Mouse (Mus musculus) lung, embryonic 15.5 days (tissue): ENCODE data around the gene Setd7. TPM values are rescaled to one million over a fixed set of nuclear protein-coding genes. Genes with fewer than 3 reads are reported as not detected.

Experiments
- ATAC-seq: fragments of 200-750 bp; cut with Nextera tagmentation; 2 replicates; pipeline ENCODE4 v1.8.0; 2017; ENCODE audit warnings: moderate number of reproducible peaks, borderline replicate concordance; ENCODE audit not compliant: low FRiP score, low TSS enrichment; ENCODE audit errors: extremely low read depth
- H3K27ac ChIP-seq: fragments of 300-500 bp; sonication (generic); 2 replicates; pipeline ENCODE4 v1.5.1; 2015; ENCODE audit warnings: moderate library complexity, mild to moderate bottlenecking, inconsistent platforms
- H3K27me3 ChIP-seq: fragments of 300-500 bp; sonication (generic); 2 replicates; pipeline ENCODE4 v1.6.1; 2015; ENCODE audit warnings: inconsistent platforms
- H3K36me3 ChIP-seq: fragments of 300-500 bp; sonication (generic); 2 replicates; pipeline ENCODE4 v1.6.1; 2015; ENCODE audit warnings: inconsistent platforms
- H3K4me1 ChIP-seq: fragments of 300-500 bp; sonication (generic); 2 replicates; pipeline ENCODE4 v1.6.1; 2015; ENCODE audit warnings: inconsistent platforms
- H3K4me2 ChIP-seq: fragments of 300-500 bp; sonication (generic); 2 replicates; pipeline ENCODE4 v1.6.1; 2015; ENCODE audit warnings: inconsistent platforms, mild to moderate bottlenecking, moderate library complexity
- H3K4me3 ChIP-seq: fragments of 300-500 bp; sonication (generic); 2 replicates; pipeline ENCODE4 v1.5.1; 2015; ENCODE audit warnings: mild to moderate bottlenecking, inconsistent platforms
- H3K9ac ChIP-seq: fragments of 300-500 bp; sonication (generic); 2 replicates; pipeline ENCODE4 v1.6.1; 2015; ENCODE audit warnings: inconsistent platforms
- H3K9me3 ChIP-seq: fragments of 300-500 bp; sonication (generic); 2 replicates; pipeline ENCODE4 v1.6.1; 2016; ENCODE audit warnings: inconsistent platforms
- WGBS: fragments of 180-500 bp; shearing (Covaris S2); methylation state at CpG from one replicate; pipeline ENCODE4 v1.1.7; 2015; 5-methylcytosine and 5-hydroxymethylcytosine counted together
- polyA plus RNA-seq: library from polyadenylated mRNA; unstranded; fragments of >200 nt; fragmentation: Nextera tagmentation; extraction: Ambion mirVana; gene quantifications from 2 replicates; pipeline ENCODE4 v1.2.1, GENCODE M21; 2015

The Setd7 gene
- polyA plus RNA-seq, 1 experiment from 2014 or later: 3.2 TPM

GRCm38 (mm10) chr3:51483741-51484359 is 76.8 kb downstream of the Setd7 start, which contains the start of gene Rab33b:
Gene Rab33b (plus strand): TSS chr3:51483920.
- Histone ChIP-seq H3K4me1 (peaks cover 24% of the 10 kb centered on the region), H3K9me3 (no peaks in the 10 kb centered on the region), H3K9ac (peak within 1 kb of the TSS; percentile 79), H3K4me2 (peak within 1 kb of the TSS; percentile 72), H3K27me3 (no peaks in the 10 kb centered on the region), H3K36me3 (no peaks in the 10 kb centered on the region), H3K27ac (peak within 1 kb of the TSS; percentile 92), H3K4me3 (peak within 1 kb of the TSS; percentile 83)
- peak; percentile 97 for ATAC-seq
- WGBS: under 1% methylated on average over 70 of the region's 70 CpGs

GRCm38 (mm10) chr3:51482781-51483180 is 77.9 kb downstream of the Setd7 start:
- H3K9ac ChIP-seq: no peak overlapping the region
- 52% methylated on average over 3 of the region's 3 CpGs for WGBS
- peak overlapping the region; percentile 83; the same call in 1 of the 2 replicates for H3K4me3 ChIP-seq
- no peak overlapping the region for H3K27ac ChIP-seq
- no peaks in the 10 kb centered on the region for H3K9me3 ChIP-seq
- H3K4me1 ChIP-seq: peaks cover 24% of the 10 kb centered on the region
- H3K36me3 ChIP-seq: no peaks in the 10 kb centered on the region
- H3K27me3 ChIP-seq: no peaks in the 10 kb centered on the region
- H3K4me2 ChIP-seq: peak overlapping the region; percentile 72
- no peak for ATAC-seq

GRCm38 (mm10) chr3:51481881-51482280 is 78.8 kb downstream of the Setd7 start:
- no peak overlapping the region for H3K9ac ChIP-seq
- H3K9me3 ChIP-seq: no peaks in the 10 kb centered on the region
- H3K4me2 ChIP-seq: no peak overlapping the region
- no peak overlapping the region for H3K27ac ChIP-seq
- ATAC-seq: no peak
- 44% methylated on average over 3 of the region's 3 CpGs for WGBS
- H3K4me3 ChIP-seq: no peak overlapping the region
- H3K4me1 ChIP-seq: peaks cover 24% of the 10 kb centered on the region
- H3K27me3 ChIP-seq: no peaks in the 10 kb centered on the region
- H3K36me3 ChIP-seq: no peaks in the 10 kb centered on the region

GRCm38 (mm10) chr3:51481059-51481458 is 79.6 kb downstream of the Setd7 start:
- Histone ChIP-seq H3K27ac (no peak overlapping the region), H3K9ac (no peak overlapping the region), H3K4me2 (no peak overlapping the region), H3K4me3 (no peak overlapping the region), H3K27me3 (no peaks in the 10 kb centered on the region), H3K4me1 (peaks cover 21% of the 10 kb centered on the region), H3K36me3 (no peaks in the 10 kb centered on the region), H3K9me3 (no peaks in the 10 kb centered on the region)
- no peak for ATAC-seq

GRCm38 (mm10) chr3:51479893-51480292 is 80.8 kb downstream of the Setd7 start:
- H3K9ac ChIP-seq: no peak overlapping the region
- no peak overlapping the region for H3K27ac ChIP-seq
- peaks cover 10% of the 10 kb centered on the region for H3K4me1 ChIP-seq
- no peaks in the 10 kb centered on the region for H3K27me3 ChIP-seq
- H3K4me2 ChIP-seq: no peak overlapping the region
- H3K36me3 ChIP-seq: peaks cover 3% of the 10 kb centered on the region; the same call in 1 of the 2 replicates
- no peak overlapping the region for H3K4me3 ChIP-seq
- no peaks in the 10 kb centered on the region for H3K9me3 ChIP-seq
- ATAC-seq: no peak
- 27% methylated on average over 2 of the region's 2 CpGs for WGBS

- Histone ChIP-seq H3K27me3 (no peaks in the 10 kb centered on the region), H3K9me3 (no peaks in the 10 kb centered on the region), H3K4me2 (no peak overlapping the region), H3K4me3 (no peak overlapping the region), H3K9ac (no peak overlapping the region), H3K36me3 (peaks cover 35% of the 10 kb centered on the region), H3K4me1 (no peaks in the 10 kb centered on the region), H3K27ac (no peak overlapping the region)
- no peak for ATAC-seq
- WGBS: 79% methylated on average over 4 of the region's 4 CpGs
Observed at GRCm38 (mm10) chr3:51475706-51476105, 85.0 kb downstream of the Setd7 start.

GRCm38 (mm10) chr3:51468530-51468929 is 92.1 kb downstream of the Setd7 start:
- WGBS: 86% methylated on average over 2 of the region's 2 CpGs
- no peak overlapping the region for H3K27ac ChIP-seq
- H3K9me3 ChIP-seq: no peaks in the 10 kb centered on the region
- no peak for ATAC-seq
- H3K4me3 ChIP-seq: no peak overlapping the region
- no peaks in the 10 kb centered on the region for H3K27me3 ChIP-seq
- peaks cover 78% of the 10 kb centered on the region for H3K36me3 ChIP-seq
- no peak overlapping the region for H3K9ac ChIP-seq
- H3K4me2 ChIP-seq: no peak overlapping the region
- H3K4me1 ChIP-seq: no peaks in the 10 kb centered on the region

Other genes with a start within 250 kb of the Setd7 start
- 69.9 and 73.4 TPM in 2 replicates for gene Elf2, start 220.2 kb downstream of the Setd7 start, polyA plus RNA-seq
- gene Mgarp, start 164.1 kb downstream of the Setd7 start, polyA plus RNA-seq: 2.5 and 2.8 TPM in 2 replicates
- 631 and 694 TPM in 2 replicates for gene Ndufc1, start 151.9 kb downstream of the Setd7 start, polyA plus RNA-seq
- 45.5 and 46.3 TPM in 2 replicates for gene Naa15, start 145.7 kb downstream of the Setd7 start, polyA plus RNA-seq
- gene Rab33b, start 77.0 kb downstream of the Setd7 start, polyA plus RNA-seq: 24.3 and 24.5 TPM in 2 replicates
- 2.8 and 3.2 TPM in 2 replicates for gene Mgst2, start 99.5 kb upstream of the Setd7 start, polyA plus RNA-seq